Mouse (Mus musculus) myocyte (in vitro differentiated cells): Measurements from ENCODE around the gene Dixdc1.

Source experiments
- CEBPB ChIP-seq: IDR thresholded peaks from 2 replicates; pipeline ENCODE4 v1.6.1; 2011; ENCODE audit warnings: mild to moderate bottlenecking, moderate library complexity; ENCODE audit not compliant: poor library complexity, insufficient read depth, severe bottlenecking
- E2F4 ChIP-seq: IDR thresholded peaks from one replicate; pipeline ENCODE4 v1.6.1; 2011; ENCODE audit warnings: mild to moderate bottlenecking, control low read depth, moderate library complexity; ENCODE audit not compliant: insufficient read depth
- MAX ChIP-seq: IDR thresholded peaks from one replicate; pipeline ENCODE4 v1.6.1; 2011; ENCODE audit warnings: low read depth, mild to moderate bottlenecking, control low read depth
- MYOD1 ChIP-seq, 3 experiments: IDR thresholded peaks; one replicate each; pipeline ENCODE4 v1.6.1; 2011; ENCODE audit warnings: control low read depth in 2 of 3, low read depth in 2 of 3, mild to moderate bottlenecking in 2 of 3, moderate library complexity in 1 of 3; ENCODE audit not compliant: insufficient read length in 2 of 3, control insufficient read depth in 1 of 3
- MYOG ChIP-seq, 3 experiments: IDR thresholded peaks; one replicate each; pipeline ENCODE4 v1.6.1; 2011; ENCODE audit warnings: control low read depth in 2 of 3, low read depth in 2 of 3, mild to moderate bottlenecking in 2 of 3; ENCODE audit not compliant: insufficient read length in 2 of 3, control insufficient read depth in 1 of 3, insufficient read depth in 1 of 3
- POLR2A ChIP-seq: IDR thresholded peaks from one replicate; pipeline ENCODE4 v1.6.1; 2011; ENCODE audit warnings: low read depth, mild to moderate bottlenecking, control low read depth, moderate library complexity; ENCODE audit not compliant: insufficient read length
- REST ChIP-seq: IDR thresholded peaks from one replicate; pipeline ENCODE4 v1.6.1; 2011; ENCODE audit warnings: mild to moderate bottlenecking, control low read depth, moderate library complexity; ENCODE audit not compliant: insufficient read depth, insufficient read length
- TCF12 ChIP-seq: IDR thresholded peaks from one replicate; pipeline ENCODE4 v1.6.1; 2011; ENCODE audit warnings: mild to moderate bottlenecking, control low read depth; ENCODE audit not compliant: poor library complexity, insufficient read depth, severe bottlenecking
- USF1 ChIP-seq: IDR thresholded peaks from one replicate; pipeline ENCODE4 v1.6.1; 2011; ENCODE audit warnings: low read depth, mild to moderate bottlenecking, control low read depth, moderate library complexity

DNA sequence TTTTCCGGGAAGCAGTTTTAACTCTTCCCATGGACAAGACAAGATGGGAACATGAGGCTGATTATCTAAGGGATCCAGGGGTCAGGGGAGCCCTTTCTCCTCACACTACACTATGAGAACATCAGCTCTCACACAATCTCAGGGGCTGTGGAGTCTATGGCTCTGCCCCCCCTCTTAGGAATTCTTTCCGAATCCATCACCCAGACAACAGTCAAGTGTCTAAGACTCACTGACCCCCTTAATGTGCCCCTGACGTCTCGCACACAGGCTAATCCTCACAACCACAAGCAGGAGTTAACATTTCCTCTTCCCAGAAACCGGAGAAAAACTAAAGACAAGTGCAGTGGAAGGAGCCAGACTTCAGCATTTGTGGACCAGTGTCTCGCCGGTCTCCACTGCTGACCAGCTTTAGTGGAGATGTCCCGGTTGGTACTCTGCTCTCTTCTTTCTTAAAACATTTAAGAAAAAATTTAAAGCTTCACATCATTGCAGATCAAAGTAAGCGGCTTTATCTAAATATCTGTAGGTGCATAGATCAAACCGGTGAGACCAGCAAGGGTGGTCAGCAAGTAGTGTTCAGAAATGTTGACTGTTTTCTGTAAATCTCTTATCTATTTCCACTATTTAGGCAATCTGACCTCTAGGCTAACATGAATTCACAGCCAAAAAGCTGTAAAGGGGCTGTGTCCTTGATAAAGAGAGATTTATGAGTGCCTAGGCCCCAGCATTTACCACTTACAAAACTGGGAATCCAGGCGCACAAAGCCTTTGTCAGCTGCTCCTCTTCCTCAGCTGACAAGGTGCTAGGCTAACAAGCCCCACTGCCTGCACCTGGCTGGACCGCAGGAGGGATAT lies 42.2 kb downstream of the Dixdc1 start:
- TF ChIP-seq TCF12 (no peak), POLR2A (no peak), USF1 (no peak), CEBPB (no peak), REST (no peak), MAX (no peak), E2F4 (no peak), MYOD1 (IDR thresholded peaks at IDR 0.05; ENCODE audit: control insufficient read depth in 1 of 3, insufficient read length in 2 of 3, low read depth in 2 of 3) (no peak), MYOG (IDR thresholded peaks at IDR 0.05; ENCODE audit: control insufficient read depth in 1 of 3, insufficient read depth in 1 of 3, insufficient read length in 2 of 3, low read depth in 2 of 3) (no peak)
